9 mouse cellular contexts compared by ENCODE assay signal in genomic region chr9:60742516-60742915, GRCm38 (mm10). TPM values are rescaled to one million over a fixed set of nuclear protein-coding genes. Genes with fewer than 3 reads are reported as not detected.
DNase-seq lines count a peak whose midpoint lies in the region; ATAC-seq and TF ChIP-seq lines count a peak whose summit lies in the region.
"Had no signal": no experiment of that assay in that cellular context is flagged by ENCODE, and none has a peak within 500 bp of the region (broad histone marks: within the 10 kb centered on the region; RNA-seq: fewer than 3 reads in every experiment).

No protein-coding gene starts in this region.

- peak; percentile 26 for DNase-seq in kidney, postnatal 10 days
- no peak for DNase-seq in kidney, adult 2 months
- peak; percentile 71 for DNase-seq in cerebellum, adult 9-10 months
- DNase-seq in heart, postnatal 10 days = peak; percentile 34 to 45
- peak; percentile 16 to 38 for DNase-seq in right cerebral cortex, adult 2 months (ENCODE audit: low spot score in 2 of 2)
- no peak for DNase-seq in midbrain, embryonic 11.5 days (ENCODE audit: low spot score, missing footprints)
- DNase-seq: liver, embryonic 13.5 days had no signal

- no peak for TF ChIP-seq CTCF in kidney, adult 2 months (conservative IDR thresholded peaks at IDR 0.05; ENCODE audit: insufficient read depth, insufficient read length, low read depth, low read length)

- no peak for TF ChIP-seq POLR2A in kidney, adult 2 months (IDR thresholded peaks at IDR 0.05; ENCODE audit: low read depth, low read length)

- ATAC-seq in midbrain, embryonic 11.5 days (ENCODE audit: low FRiP score) = no peak
- ATAC-seq in liver, embryonic 12.5 days = no peak
- no peak for ATAC-seq in megakaryocyte, adult 5-6 weeks (ENCODE audit: poor library complexity, severe bottlenecking)

- H3K4me2 ChIP-seq in midbrain, embryonic 11.5 days = no peak overlapping the region
- H3K4me2 ChIP-seq in liver, embryonic 12.5 days = no peak overlapping the region

- H3K9me3 ChIP-seq in midbrain, embryonic 11.5 days (ENCODE audit: control insufficient read depth, low read length) = no peaks in the 10 kb centered on the region; the same call in 1 of the 2 replicates
- no peaks in the 10 kb centered on the region for H3K9me3 ChIP-seq in liver, embryonic 12.5 days (replicated peaks)
- H3K9me3 ChIP-seq: liver, embryonic 13.5 days had no signal

- H3K4me3 ChIP-seq in kidney, adult 2 months (ENCODE audit: insufficient read depth, low read depth, low read length) = no peak overlapping the region
- no peak overlapping the region for H3K4me3 ChIP-seq in midbrain, embryonic 11.5 days (ENCODE audit: low read depth, low read length)
- no peak overlapping the region for H3K4me3 ChIP-seq in liver, embryonic 12.5 days
- H3K4me3 ChIP-seq: liver, embryonic 13.5 days had no signal

- no peaks in the 10 kb centered on the region for H3K27me3 ChIP-seq in kidney, adult 2 months (replicated peaks; ENCODE audit: control insufficient read depth, insufficient read depth, low read length)
- H3K27me3 ChIP-seq in midbrain, embryonic 11.5 days (ENCODE audit: control insufficient read depth, insufficient read depth, low read length) = no peaks in the 10 kb centered on the region
- peaks cover 6% of the 10 kb centered on the region; the same call in 1 of the 2 replicates for H3K27me3 ChIP-seq in liver, embryonic 12.5 days (replicated peaks)
- H3K27me3 ChIP-seq: liver, embryonic 13.5 days had no signal

- 55% methylated on average over 9 of the region's 9 CpGs for WGBS in kidney, adult 2 months
- WGBS in midbrain, embryonic 11.5 days = 78% methylated on average over 9 of the region's 9 CpGs
- WGBS in liver, embryonic 12.5 days (ENCODE audit: insufficient replicate concordance) = 64% methylated on average over 9 of the region's 9 CpGs

- H3K4me1 ChIP-seq in kidney, adult 2 months (ENCODE audit: control insufficient read depth, insufficient read depth, low read length) = no peaks in the 10 kb centered on the region
- no peaks in the 10 kb centered on the region for H3K4me1 ChIP-seq in midbrain, embryonic 11.5 days (ENCODE audit: control insufficient read depth, insufficient read depth, low read length)
- H3K4me1 ChIP-seq in liver, embryonic 12.5 days = no peaks in the 10 kb centered on the region
- H3K4me1 ChIP-seq: liver, embryonic 13.5 days had no signal

- intact Hi-C loops in heart, postnatal 10 days (cut with DNase I) = loop anchor here (5.0 kb wide), 1 partner anchor 500 kb away; no protein-coding TSS in a partner anchor

- no peak overlapping the region for H3K27ac ChIP-seq in kidney, adult 2 months (ENCODE audit: insufficient read depth, low read depth, low read length)
- H3K27ac ChIP-seq in midbrain, embryonic 11.5 days (ENCODE audit: low read depth, low read length) = no peak overlapping the region
- no peak overlapping the region for H3K27ac ChIP-seq in liver, embryonic 12.5 days
- H3K27ac ChIP-seq: liver, embryonic 13.5 days had no signal

- H3K36me3 ChIP-seq in kidney, adult 2 months (ENCODE audit: control insufficient read depth, insufficient read depth, low read length) = no peaks in the 10 kb centered on the region
- no peaks in the 10 kb centered on the region for H3K36me3 ChIP-seq in midbrain, embryonic 11.5 days (ENCODE audit: control insufficient read depth, insufficient read depth, low read length)
- H3K36me3 ChIP-seq in liver, embryonic 12.5 days = no peaks in the 10 kb centered on the region
- H3K36me3 ChIP-seq: liver, embryonic 13.5 days had no signal

- no peak overlapping the region for H3K9ac ChIP-seq in midbrain, embryonic 11.5 days (ENCODE audit: low read length)
- H3K9ac ChIP-seq in liver, embryonic 12.5 days = no peak overlapping the region
- H3K9ac ChIP-seq: liver, embryonic 13.5 days had no signal

RNA-seq across cellular contexts. Expression of gene Larp6, which starts 29.7 kb away (rescaled TPM):
- 1.6 and 1.7 TPM in 2 replicates for polyA plus RNA-seq in kidney, adult 2 months (2012; rRNA removed)
- 1 to 10 TPM; 1.3 to 1.5 TPM for total RNA-seq in heart, postnatal 10 days (2021)
- 2.5 and 2.9 TPM in 2 replicates for polyA plus RNA-seq in midbrain, embryonic 11.5 days (2014; fragmentation: Nextera tagmentation; extraction: Ambion mirVana)
- polyA plus RNA-seq in liver, embryonic 12.5 days (2016; fragmentation: Nextera tagmentation; extraction: Ambion mirVana) = 0.05 and 0.25 TPM in 2 replicates
- not detected in 2 replicates for total RNA-seq in megakaryocyte, adult 5-6 weeks (2015)
- 0.33 TPM in 1 of 2 replicates, not detected in the other for total RNA-seq in megakaryocyte, adult 5-6 weeks (2017)

RNA-seq across cellular contexts. Expression of gene Uaca, which starts 51.8 kb away (rescaled TPM):
- polyA plus RNA-seq in kidney, adult 2 months (2012; rRNA removed) = 13.5 and 16.4 TPM in 2 replicates
- total RNA-seq in heart, postnatal 10 days (2021) = 10 to 100 TPM; 46.7 to 47.4 TPM
- 26.7 and 27.9 TPM in 2 replicates for polyA plus RNA-seq in midbrain, embryonic 11.5 days (2014; fragmentation: Nextera tagmentation; extraction: Ambion mirVana)
- 6.6 and 7.3 TPM in 2 replicates for polyA plus RNA-seq in liver, embryonic 12.5 days (2016; fragmentation: Nextera tagmentation; extraction: Ambion mirVana)
- 0.07 TPM in 1 of 2 replicates, not detected in the other for total RNA-seq in megakaryocyte, adult 5-6 weeks (2015)
- total RNA-seq in megakaryocyte, adult 5-6 weeks (2017) = 0.20 TPM in 1 of 2 replicates, not detected in the other

RNA-seq across cellular contexts. Expression of gene Lrrc49, which starts 54.6 kb away (rescaled TPM):
- polyA plus RNA-seq in kidney, adult 2 months (2012; rRNA removed) = 2.2 and 3.2 TPM in 2 replicates
- total RNA-seq in heart, postnatal 10 days (2021) = 1 to 10 TPM; 7.2 to 9.3 TPM
- polyA plus RNA-seq in midbrain, embryonic 11.5 days (2014; fragmentation: Nextera tagmentation; extraction: Ambion mirVana) = 51.6 and 56.0 TPM in 2 replicates
- polyA plus RNA-seq in liver, embryonic 12.5 days (2016; fragmentation: Nextera tagmentation; extraction: Ambion mirVana) = 1.7 and 2.0 TPM in 2 replicates
- 2.8 and 3.0 TPM in 2 replicates for total RNA-seq in megakaryocyte, adult 5-6 weeks (2015)
- total RNA-seq in megakaryocyte, adult 5-6 weeks (2017) = 3.6 and 5.1 TPM in 2 replicates

Comparison
In these comparisons a context has a peak if more than half of its experiments do, and no peak if none do; other contexts are left out.
1. DNase-seq: peak in kidney, postnatal 10 days (single experiment), cerebellum, adult 9-10 months (single experiment), heart, postnatal 10 days (2 of 2) and right cerebral cortex, adult 2 months (2 of 2); none in kidney, adult 2 months (single experiment) and midbrain, embryonic 11.5 days (single experiment).
2. RNA of gene Lrrc49, which starts 54.6 kb away (polyA plus RNA-seq): 51.6 to 56.0 TPM in midbrain, embryonic 11.5 days; 2.2 to 3.2 TPM in kidney, adult 2 months and 1.7 to 2.0 TPM in liver, embryonic 12.5 days; every median in the first group is over 10 times any median in the second.